Mouse (Mus musculus) intestine, embryonic 16.5 days (tissue): ENCODE measurements around the gene Pik3cb. TPM values are rescaled to one million over a fixed set of nuclear protein-coding genes. Genes with fewer than 3 reads are reported as not detected.

ENCODE experiments used
- ATAC-seq: fragments of 200-750 bp; cut with Nextera tagmentation; 2 replicates; pipeline ENCODE4 v1.8.0; 2017; ENCODE audit warnings: moderate TSS enrichment, moderate library complexity
- H3K27ac ChIP-seq: fragments of 300-500 bp; sonication (generic); 2 replicates; pipeline ENCODE4 v1.5.1; 2014; ENCODE audit warnings: mild to moderate bottlenecking, low read length
- H3K27me3 ChIP-seq: fragments of 300-500 bp; sonication (generic); replicated peaks from 2 replicates; pipeline ENCODE4 v1.6.1; 2014; ENCODE audit warnings: low read length, control low read depth, mixed read lengths; ENCODE audit not compliant: control insufficient read depth, insufficient read depth
- H3K36me3 ChIP-seq: fragments of 300-500 bp; sonication (generic); 2 replicates; pipeline ENCODE4 v1.6.1; 2014; ENCODE audit warnings: low read length, control low read depth; ENCODE audit not compliant: control insufficient read depth, insufficient read depth
- H3K4me1 ChIP-seq: fragments of 300-500 bp; sonication (generic); 2 replicates; pipeline ENCODE4 v1.6.1; 2014; ENCODE audit warnings: low read length, control low read depth, mixed read lengths; ENCODE audit not compliant: control insufficient read depth, insufficient read depth
- H3K4me2 ChIP-seq: fragments of 300-500 bp; sonication (generic); 2 replicates; pipeline ENCODE4 v1.6.1; 2014; ENCODE audit warnings: low read depth, low read length, control low read depth
- H3K4me3 ChIP-seq: fragments of 300-500 bp; sonication (generic); 2 replicates; pipeline ENCODE4 v1.5.1; 2014; ENCODE audit warnings: mild to moderate bottlenecking, low read length
- H3K9ac ChIP-seq: fragments of 300-500 bp; sonication (generic); 2 replicates; pipeline ENCODE4 v1.6.1; 2014; ENCODE audit warnings: low read depth, low read length
- H3K9me3 ChIP-seq: fragments of 300-500 bp; sonication (generic); 2 replicates; pipeline ENCODE4 v1.6.1; 2016; ENCODE audit warnings: low read length, control low read depth; ENCODE audit not compliant: control insufficient read depth
- WGBS: fragments of 180-500 bp; shearing (Covaris S2); extraction: QIAGEN DNeasy Blood & Tissue Kit; methylation state at CpG from one replicate; pipeline ENCODE4 v1.1.7; 2014; 5-methylcytosine and 5-hydroxymethylcytosine counted together
- polyA plus RNA-seq: library from polyadenylated mRNA; unstranded; fragments of >200 nt; fragmentation: Nextera tagmentation; extraction: Ambion mirVana; gene quantifications from 2 replicates; pipeline ENCODE4 v1.2.1, GENCODE M21; 2015

Gene Pik3cb
- polyA plus RNA-seq, 1 experiment from 2014 or later = 0.73 TPM

DNA sequence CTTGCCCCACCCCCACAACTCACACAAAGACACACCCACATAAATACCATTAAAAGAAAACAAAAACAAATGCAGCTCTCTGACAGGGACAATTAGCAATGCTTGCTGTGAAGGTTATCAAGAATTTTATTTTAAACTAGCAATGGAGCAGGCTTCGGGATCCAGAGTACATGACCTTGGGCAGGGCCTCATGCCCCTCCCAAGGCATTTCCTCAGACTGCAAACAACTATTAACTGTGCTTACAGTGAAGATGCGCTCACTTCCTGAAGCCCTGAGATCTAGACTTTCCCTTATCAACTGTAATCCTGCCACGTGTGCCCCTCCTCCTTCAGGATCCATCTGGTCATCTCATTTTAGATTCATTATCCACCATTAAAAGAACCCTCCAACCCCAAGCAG, 36.6 kb downstream of the Pik3cb start:
- ATAC-seq = no peak
- Histone ChIP-seq H3K4me1 (no peaks in the 10 kb centered on the region), H3K9me3 (0 out of 2 replicates have a peak, but pooled peaks cover 3% of the 10 kb centered on the region)

DNA sequence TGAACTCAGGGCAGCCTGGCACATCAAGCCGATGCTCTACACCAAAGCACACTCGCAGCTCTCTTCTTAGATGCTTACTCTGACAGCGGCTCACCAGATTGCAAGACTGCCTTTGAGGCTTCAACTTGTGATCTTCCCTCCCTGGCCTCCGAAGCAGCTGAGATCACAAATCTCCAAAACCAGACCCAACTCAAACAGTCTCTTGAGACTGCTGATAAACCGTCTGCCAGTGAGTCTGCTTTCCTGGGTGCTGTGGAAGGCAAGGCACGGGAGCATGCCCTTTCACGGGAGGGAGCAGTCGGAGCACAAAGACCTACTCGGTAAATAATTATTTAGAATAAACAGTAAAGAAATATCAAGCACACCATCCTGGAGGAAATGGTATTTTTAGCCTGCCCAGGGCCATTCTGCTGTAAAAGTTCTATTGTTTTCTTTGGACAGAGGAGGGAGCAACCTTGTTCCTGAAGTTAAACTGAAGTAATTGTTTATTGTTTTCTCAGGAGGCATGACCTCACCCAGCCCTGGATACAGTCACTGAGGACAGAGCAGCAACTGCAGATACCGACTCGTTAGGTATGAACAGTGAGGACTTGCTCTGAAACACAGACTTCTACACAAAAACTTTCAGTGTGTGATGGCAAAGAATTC, 41.8 kb downstream of the Pik3cb start:
- no peak for ATAC-seq
- no peaks in the 10 kb centered on the region for H3K9me3 ChIP-seq
- no peak overlapping the region for H3K9ac ChIP-seq
- no peak overlapping the region for H3K4me2 ChIP-seq
- H3K36me3 ChIP-seq = no peaks in the 10 kb centered on the region
- no peaks in the 10 kb centered on the region for H3K27me3 ChIP-seq
- no peak overlapping the region for H3K4me3 ChIP-seq
- 25% methylated on average over 11 of the region's 11 CpGs for WGBS
- H3K27ac ChIP-seq = 0 out of 2 replicates have a peak overlapping the region, but pooled peaks have one; percentile 19
- H3K4me1 ChIP-seq = no peaks in the 10 kb centered on the region

More for the DNA sequence above, 36.6 kb downstream of the Pik3cb start:
- H3K27me3 ChIP-seq = no peaks in the 10 kb centered on the region
- H3K27ac ChIP-seq = no peak overlapping the region
- H3K4me2 ChIP-seq = no peak overlapping the region
- H3K4me3 ChIP-seq = no peak overlapping the region
- no peak overlapping the region for H3K9ac ChIP-seq
- H3K36me3 ChIP-seq = no peaks in the 10 kb centered on the region
- 71% methylated on average over 3 of the region's 3 CpGs for WGBS

DNA sequence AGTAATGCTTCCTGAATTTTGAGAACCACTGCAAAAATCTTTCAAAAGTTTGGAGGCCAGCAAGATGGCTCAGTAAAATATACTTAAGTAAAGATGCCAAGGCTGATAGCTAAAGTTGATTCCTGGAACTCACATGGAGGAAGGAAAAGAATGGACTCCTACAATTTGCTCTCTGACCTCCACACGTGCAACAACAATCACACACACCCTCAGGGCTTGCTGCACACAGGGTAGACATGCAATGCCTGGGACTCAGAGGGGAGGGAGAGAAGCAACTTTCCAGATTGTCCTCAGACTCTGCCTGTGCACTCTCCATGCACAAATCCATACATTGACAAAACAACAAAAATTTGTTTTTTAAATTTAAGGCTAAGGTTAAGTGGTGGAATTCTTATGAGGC, 42.8 kb downstream of the Pik3cb start:
- Histone ChIP-seq H3K4me3 (no peak overlapping the region), H3K9me3 (no peaks in the 10 kb centered on the region), H3K36me3 (no peaks in the 10 kb centered on the region), H3K27me3 (no peaks in the 10 kb centered on the region), H3K4me1 (no peaks in the 10 kb centered on the region), H3K9ac (no peak overlapping the region), H3K4me2 (no peak overlapping the region), H3K27ac (no peak overlapping the region)
- ATAC-seq = no peak
- WGBS = 53% methylated on average over 1 of the region's 1 CpGs

DNA sequence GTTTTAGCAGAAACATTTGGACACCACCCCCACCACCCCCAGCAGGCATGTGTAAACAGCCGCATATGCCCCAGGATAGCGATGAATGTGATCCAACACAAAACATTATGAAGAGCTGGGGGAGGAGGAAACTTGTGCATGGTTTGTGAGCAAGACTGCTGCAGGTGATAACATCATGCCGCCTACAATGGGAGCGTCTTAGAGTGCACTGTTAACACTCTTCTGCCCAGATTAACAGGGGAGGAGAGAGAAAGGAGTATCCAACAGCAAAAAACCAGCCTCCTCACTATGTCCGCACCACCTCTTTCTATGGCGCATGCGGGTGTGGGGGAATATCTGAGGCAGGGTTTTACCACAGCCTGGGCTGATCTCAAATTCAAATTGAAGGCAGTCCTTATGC, 45.2 kb downstream of the Pik3cb start:
- H3K9me3 ChIP-seq = no peaks in the 10 kb centered on the region
- 83% methylated on average over 7 of the region's 7 CpGs for WGBS
- H3K9ac ChIP-seq = no peak overlapping the region
- H3K4me3 ChIP-seq = no peak overlapping the region
- no peak overlapping the region for H3K27ac ChIP-seq
- no peaks in the 10 kb centered on the region for H3K4me1 ChIP-seq
- no peaks in the 10 kb centered on the region for H3K27me3 ChIP-seq
- no peak for ATAC-seq
- H3K36me3 ChIP-seq = no peaks in the 10 kb centered on the region
- no peak overlapping the region for H3K4me2 ChIP-seq

DNA sequence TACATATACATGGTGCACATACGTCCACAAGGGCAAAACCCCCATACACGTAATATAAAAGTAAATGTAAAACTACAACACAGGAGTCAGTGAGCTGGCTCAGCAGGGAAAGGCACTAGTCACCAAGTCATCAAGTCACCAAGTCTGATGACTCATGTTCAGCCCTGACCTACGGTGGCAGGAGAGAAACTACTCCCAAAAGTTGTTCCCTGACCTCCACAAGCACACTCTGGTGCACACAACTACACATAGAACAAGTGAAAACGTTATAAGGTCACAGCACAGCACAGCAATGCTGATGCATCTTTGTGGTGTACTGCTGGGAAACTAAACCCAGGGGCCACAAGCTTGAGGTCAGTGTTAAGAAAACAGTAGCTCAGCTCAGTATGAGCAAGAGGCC, 49.9 kb downstream of the Pik3cb start:
- no peak overlapping the region for H3K4me2 ChIP-seq
- ATAC-seq = no peak
- WGBS = 86% methylated on average over 4 of the region's 4 CpGs

DNA sequence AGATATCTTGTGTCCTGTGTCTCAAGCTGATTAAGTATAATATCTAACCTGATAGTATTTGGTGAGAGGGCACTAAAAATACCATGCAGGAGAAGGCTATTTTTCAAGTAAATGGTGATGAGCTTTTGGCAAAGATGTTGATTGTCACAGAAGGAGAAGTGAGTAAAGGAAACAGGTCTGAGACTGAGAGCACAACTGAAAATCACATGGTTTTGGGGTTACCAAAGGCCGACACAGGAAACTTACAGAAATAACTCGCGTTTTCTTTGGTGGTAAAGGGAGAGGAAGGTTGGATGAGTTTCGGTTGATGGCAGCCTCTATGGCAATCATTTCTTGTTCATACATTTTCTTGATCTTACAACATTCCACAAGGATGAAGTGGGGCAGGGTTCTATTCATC, 50.5 kb downstream of the Pik3cb start:
- ATAC-seq = no peak
- no peak overlapping the region for H3K4me2 ChIP-seq
- H3K9ac ChIP-seq = no peak overlapping the region
- H3K27ac ChIP-seq = no peak overlapping the region
- H3K4me3 ChIP-seq = no peak overlapping the region
- no peaks in the 10 kb centered on the region for H3K36me3 ChIP-seq
- WGBS = 89% methylated on average over 4 of the region's 4 CpGs
- H3K27me3 ChIP-seq = no peaks in the 10 kb centered on the region
- no peaks in the 10 kb centered on the region for H3K4me1 ChIP-seq
- H3K9me3 ChIP-seq = no peaks in the 10 kb centered on the region

More for the DNA sequence above, 49.9 kb downstream of the Pik3cb start:
- no peak overlapping the region for H3K4me3 ChIP-seq
- no peaks in the 10 kb centered on the region for H3K27me3 ChIP-seq
- no peaks in the 10 kb centered on the region for H3K4me1 ChIP-seq
- no peaks in the 10 kb centered on the region for H3K36me3 ChIP-seq
- no peaks in the 10 kb centered on the region for H3K9me3 ChIP-seq
- no peak overlapping the region for H3K9ac ChIP-seq
- H3K27ac ChIP-seq = no peak overlapping the region

DNA sequence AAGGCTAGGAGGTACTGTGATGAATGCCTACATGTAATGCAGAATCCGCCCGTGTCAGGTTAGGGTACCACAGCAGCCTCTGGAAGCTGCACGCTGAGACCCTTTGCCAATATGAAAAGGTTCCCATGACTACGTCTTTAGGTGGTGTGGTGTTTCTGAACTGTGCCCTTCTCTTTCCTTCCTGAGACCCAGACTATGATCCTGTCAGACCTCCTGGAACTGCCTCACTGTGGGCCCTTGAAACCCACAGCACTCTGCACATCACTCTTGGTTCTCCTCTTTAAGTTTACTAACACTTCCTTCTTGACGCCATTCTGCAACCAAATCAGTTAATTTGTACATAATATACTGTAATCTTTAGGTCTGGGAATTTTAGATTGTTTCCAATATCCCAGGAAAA, 58.7 kb downstream of the Pik3cb start:
- Histone ChIP-seq H3K36me3 (no peaks in the 10 kb centered on the region), H3K9ac (no peak overlapping the region)
- 88% methylated on average over 5 of the region's 5 CpGs for WGBS

DNA sequence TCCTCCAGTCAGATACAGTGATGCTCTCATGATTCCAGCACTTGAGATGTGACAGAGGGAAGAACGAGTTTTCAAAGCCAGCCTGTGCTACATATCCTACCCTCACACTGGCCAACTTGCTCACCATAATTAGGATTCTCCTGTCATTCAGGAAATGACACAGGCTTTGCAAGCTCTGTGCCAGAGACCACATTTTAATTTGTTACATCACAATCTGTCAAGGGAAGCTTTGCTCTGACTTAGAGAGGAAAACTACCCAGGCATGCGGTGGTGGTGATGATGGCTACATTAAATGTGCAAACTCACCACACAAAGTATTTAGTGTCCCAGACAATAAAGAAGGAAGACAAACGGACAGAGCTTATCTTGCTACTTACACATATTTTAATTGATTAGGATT, 59.1 kb downstream of the Pik3cb start:
- 74% methylated on average over 3 of the region's 3 CpGs for WGBS
- H3K9ac ChIP-seq = no peak overlapping the region
- no peak for ATAC-seq
- H3K27me3 ChIP-seq = no peaks in the 10 kb centered on the region
- no peaks in the 10 kb centered on the region for H3K4me1 ChIP-seq
- no peaks in the 10 kb centered on the region for H3K9me3 ChIP-seq
- no peaks in the 10 kb centered on the region for H3K36me3 ChIP-seq
- no peak overlapping the region for H3K4me3 ChIP-seq
- no peak overlapping the region for H3K27ac ChIP-seq
- H3K4me2 ChIP-seq = no peak overlapping the region

More for the DNA sequence above, 58.7 kb downstream of the Pik3cb start:
- H3K9me3 ChIP-seq = no peaks in the 10 kb centered on the region
- ATAC-seq = no peak
- no peak overlapping the region for H3K4me3 ChIP-seq
- no peaks in the 10 kb centered on the region for H3K4me1 ChIP-seq
- H3K27ac ChIP-seq = no peak overlapping the region
- no peak overlapping the region for H3K4me2 ChIP-seq
- no peaks in the 10 kb centered on the region for H3K27me3 ChIP-seq

DNA sequence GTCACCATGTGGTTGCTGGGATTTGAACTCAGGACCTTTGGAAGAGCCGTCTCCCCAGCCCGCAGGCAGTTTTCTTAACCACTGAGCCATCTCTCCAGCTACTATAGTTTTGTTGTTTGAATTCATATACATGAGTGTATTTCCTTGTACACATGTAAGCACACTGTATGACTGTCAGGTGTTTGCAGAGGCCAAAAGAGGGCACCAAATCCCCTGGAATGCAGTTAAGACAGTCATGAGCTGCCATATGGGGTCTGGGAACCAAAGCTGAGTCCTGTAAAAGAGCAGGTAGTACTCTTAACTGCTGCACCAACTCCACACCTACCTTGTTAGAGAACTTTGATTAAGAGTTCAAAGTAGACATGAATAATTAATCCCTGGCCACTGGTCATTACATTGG, 59.8 kb downstream of the Pik3cb start:
- ATAC-seq = no peak
- WGBS = 94% methylated on average over 2 of the region's 2 CpGs
- no peaks in the 10 kb centered on the region for H3K36me3 ChIP-seq

DNA sequence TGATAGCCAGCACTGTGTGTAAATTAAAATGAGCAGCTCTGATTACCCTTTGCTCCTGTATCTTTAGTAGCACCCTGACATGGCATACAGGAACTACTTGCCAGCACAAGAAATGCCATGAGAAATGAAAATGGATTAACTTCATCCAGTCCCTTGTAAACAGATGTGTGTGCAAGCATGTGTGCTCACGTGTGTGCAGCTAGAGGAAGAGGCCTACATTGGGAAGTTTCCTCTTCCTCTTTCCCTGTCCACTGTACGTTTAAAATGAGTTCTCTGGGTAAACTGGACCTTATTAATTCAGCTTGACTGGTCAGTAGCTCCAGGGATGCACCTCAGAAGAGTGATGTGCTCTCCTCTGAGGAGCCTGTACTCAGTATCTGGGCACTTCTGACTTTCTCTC, 66.0 kb downstream of the Pik3cb start:
- no peak for ATAC-seq
- 57% methylated on average over 2 of the region's 2 CpGs for WGBS

More for the DNA sequence above, 59.8 kb downstream of the Pik3cb start:
- H3K27ac ChIP-seq = no peak overlapping the region
- no peaks in the 10 kb centered on the region for H3K27me3 ChIP-seq
- no peak overlapping the region for H3K9ac ChIP-seq
- H3K4me1 ChIP-seq = no peaks in the 10 kb centered on the region
- H3K9me3 ChIP-seq = no peaks in the 10 kb centered on the region
- no peak overlapping the region for H3K4me3 ChIP-seq
- H3K4me2 ChIP-seq = no peak overlapping the region

More for the DNA sequence above, 66.0 kb downstream of the Pik3cb start:
- H3K4me2 ChIP-seq = no peak overlapping the region
- no peak overlapping the region for H3K9ac ChIP-seq
- H3K4me3 ChIP-seq = no peak overlapping the region
- no peaks in the 10 kb centered on the region for H3K36me3 ChIP-seq
- H3K27ac ChIP-seq = no peak overlapping the region
- H3K9me3 ChIP-seq = no peaks in the 10 kb centered on the region
- no peaks in the 10 kb centered on the region for H3K27me3 ChIP-seq
- no peaks in the 10 kb centered on the region for H3K4me1 ChIP-seq
